Mouse (Mus musculus) retina, adult 2 months (tissue): ENCODE measurements around the gene Phgr1.

ENCODE experiments used
- DNase-seq: peaks from one replicate; pipeline ENCODE4 v3.0.0-alpha.2; 2012; ENCODE audit warnings: low read depth, low spot score

Gene Phgr1

DNA sequence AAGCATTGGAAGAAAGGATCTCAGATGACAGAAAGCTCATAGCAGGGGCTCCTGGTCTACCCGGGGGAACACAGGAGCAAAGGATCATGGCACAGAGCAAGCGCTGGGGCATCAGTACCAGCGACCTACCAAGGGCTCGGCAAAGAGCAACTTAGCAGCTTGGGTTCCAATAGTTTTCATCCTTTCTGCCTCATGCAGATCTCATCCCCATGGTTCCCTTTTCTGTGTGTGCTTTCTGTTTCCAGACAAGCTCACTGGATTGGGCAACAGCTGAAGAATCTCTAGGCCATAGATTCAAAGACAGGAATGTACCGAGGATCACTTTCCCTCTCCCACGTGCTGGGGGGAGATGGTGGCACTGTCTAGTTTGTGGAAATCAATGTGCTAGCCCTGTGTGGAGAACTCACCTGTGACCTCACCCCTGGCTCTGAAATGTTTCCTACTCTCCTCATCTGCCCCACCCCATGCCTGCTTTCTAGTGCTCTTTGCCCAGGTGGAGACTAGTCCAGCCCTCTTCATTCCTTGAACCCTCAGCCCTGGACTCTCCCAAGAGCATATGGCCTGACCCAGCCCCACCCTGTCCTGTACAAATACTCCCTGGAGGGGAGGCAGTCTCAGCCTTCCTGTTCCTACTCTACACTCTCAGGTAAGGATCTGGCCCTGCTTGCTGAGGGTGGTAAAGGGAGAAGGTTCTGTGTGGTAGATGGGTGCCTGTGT is at the start of gene Phgr1:
Gene Phgr1, plus strand, starts transcription at position 612 of the 717 bp plus-strand sequence.
- DNase-seq: no peak

DNA sequence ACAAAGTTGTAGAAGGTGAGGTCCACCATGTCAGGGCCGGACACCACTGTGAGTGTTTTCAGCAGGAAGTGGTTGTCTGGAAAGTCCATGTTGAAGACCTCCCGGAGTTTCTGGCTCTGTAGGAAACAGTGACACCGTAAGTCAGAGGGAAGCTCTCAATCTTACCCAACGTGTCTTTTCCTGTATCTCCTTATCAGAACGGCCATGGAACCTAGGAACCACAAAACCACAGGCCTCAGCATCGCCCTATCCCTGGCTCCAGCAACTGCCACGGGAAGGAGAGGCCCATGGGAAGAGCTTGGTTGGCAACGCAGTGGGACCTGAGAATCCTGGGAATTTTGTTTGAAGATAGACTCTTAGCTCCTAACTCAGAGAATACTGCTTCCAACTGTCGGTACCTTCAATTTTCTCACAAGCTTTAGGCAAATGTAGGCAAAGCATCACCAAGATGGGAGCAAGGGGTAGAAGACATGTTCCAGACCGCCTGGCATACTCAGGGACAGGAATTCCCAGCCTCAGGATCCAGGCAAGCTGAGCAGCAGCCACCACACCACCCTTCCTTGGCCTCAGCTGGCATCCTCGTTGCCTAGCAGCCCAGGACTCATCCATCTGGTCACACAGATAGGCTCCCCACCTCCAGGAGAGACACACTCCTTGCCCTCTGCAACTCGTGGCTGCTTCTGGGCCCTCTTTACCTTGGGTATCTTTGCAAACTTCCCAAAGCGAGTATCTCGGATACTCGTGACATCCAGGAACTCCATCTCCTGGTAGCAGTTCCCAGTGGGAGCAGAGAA is 48.7 kb upstream of the Phgr1 start:
- no peak for DNase-seq

DNA sequence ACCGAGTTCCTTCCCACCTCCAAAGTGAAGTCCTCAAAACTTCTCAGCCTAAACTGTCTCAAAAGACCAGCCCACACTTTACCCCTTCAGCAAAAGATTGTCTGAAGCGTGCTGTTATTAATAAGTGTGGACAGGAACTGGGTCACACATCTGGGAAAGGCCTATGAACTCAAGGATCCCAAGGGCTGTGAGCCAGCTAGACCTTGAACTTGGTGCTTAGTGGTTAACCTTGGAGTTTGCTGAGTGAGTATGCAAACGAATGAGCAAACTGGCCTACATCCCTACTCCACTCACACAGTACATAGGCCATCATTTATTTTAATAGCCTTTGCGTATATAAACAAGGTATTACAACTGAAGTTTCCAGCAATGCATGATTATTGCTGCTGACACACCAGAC is 47.1 kb upstream of the Phgr1 start:
- DNase-seq: no peak

DNA sequence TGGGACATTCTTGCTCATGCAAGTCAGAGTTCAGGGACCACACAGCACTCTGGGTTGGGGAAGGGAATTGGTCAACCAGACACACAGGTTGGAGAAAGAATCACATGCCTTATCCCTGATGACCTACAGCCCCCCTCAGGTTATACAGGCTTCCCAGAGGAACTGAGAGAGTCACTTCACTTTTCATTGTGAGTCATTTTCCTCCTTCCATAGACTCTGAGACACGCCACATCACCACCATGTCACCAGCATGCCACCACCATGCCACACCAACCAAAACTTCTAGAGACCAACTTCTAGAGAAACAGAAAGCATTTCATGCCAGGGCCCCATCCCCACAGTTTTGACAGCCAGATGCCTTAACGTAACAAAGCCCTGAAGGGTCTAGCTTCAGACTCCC is 45.7 kb upstream of the Phgr1 start:
- DNase-seq: no peak

DNA sequence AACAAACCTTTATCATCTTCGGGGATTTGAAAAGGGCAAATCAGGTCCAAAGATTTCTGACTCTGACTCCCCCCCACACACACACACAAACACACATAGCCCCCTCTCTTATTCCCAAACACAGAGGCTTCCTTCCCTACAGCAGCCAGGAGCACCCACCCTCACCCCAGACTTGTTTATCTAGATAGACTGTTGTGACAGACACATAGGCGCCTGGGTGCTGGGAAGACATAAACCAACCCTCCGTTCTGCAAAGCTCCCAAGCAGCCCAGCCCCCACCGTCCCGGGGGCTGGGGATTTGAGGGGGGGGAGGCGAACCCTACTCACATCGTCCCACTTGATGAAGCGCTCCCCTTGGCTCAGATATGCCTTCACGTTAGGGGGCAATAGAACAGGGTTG is 44.7 kb upstream of the Phgr1 start:
- no peak for DNase-seq

DNA sequence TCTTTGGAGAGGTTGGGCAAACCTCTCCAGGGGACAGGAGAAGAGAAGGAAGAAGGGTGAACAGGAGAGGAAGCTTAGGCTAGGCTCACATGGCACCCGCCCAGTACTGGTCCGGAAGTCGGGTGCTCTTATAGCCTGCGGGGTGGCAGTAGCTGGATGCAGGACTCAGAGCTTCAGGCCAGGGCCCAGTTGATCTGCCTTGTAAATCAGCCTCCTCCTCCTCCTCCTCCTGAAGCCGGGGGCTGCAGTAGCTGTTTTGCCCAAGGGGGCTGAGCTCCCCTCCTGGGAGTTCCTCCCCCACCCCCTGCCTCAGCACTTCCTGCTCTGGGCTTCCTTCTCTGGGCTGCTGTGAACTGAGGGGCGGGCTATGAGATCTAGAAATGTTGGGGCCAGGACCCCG is 44.2 kb upstream of the Phgr1 start, which contains the start of gene Plcb2:
Gene Plcb2, minus strand, starts transcription at position 102 of the 400 bp plus-strand sequence.
- DNase-seq: no peak

DNA sequence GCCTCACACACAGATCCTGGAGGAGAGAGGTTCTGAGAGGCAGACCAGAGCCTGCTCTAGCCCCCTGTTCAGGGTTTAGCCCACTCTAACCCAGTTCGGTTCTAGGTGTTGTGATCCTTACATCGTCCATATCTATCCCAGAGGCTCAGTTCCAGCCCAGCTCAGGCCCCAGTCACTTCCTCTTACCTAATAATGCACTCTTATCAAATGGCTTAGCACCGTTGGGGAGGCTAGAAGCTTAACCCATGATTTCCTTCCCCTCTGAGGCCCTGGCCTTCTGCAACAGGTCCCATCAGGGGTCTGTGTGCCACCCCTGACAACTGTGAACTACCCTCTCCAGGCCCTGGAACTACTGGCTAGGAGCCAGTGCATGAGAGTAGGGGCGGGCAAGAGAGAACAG is 43.4 kb upstream of the Phgr1 start:
- DNase-seq: no peak

DNA sequence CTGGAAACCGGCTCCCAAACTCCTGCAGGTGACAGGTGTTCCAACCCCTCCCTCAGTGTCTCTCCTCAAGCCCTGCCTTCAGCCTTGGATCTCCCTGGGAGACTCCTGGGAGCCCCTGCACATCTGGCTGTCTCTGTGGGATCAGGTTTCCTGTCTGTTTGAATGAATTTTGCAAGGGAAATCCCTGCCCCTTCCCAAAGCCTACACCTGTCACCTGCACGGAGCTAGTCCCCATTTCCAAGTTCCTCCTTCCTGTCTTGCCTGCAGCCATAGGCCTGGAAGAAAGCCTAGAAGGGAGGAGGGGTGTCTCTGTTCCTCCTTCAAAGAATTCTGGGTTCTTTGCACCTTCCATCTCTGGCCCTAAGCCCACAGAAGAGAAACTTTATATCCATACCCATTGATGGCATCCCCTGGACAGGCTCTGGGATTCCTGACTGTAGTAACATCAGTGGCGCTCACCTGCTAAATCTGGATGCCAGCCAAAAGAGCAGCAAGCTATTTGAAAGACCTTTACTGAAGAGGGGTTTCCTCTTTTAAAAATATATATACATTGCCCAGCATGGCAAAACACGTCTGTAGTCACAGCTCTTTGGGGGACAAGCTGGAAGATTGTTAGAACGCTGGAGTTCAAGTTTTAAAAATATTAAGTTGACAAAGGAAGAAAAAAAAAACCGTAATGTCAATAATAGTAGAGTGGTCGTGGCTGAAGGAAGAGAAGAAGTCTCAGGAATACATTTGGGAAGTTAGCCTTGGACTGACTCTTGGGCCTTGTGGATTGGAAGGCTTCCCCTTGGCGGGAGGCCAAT is 42.5 kb upstream of the Phgr1 start:
- no peak for DNase-seq

DNA sequence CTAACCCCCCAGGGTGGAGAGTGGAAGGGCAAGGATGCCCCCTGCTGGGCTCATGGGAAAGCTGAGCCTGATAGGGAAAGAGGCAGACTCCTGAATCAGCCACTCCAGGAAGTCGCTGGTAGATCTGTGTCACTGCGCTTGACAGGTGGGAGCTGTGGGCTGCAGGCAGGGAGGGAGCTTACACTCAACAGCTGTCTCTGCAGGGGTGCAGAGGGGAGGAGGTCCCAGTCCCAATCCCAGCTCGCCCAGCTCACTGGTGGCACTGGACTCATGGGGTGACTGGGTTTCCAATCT is 42.0 kb upstream of the Phgr1 start:
- DNase-seq: no peak

DNA sequence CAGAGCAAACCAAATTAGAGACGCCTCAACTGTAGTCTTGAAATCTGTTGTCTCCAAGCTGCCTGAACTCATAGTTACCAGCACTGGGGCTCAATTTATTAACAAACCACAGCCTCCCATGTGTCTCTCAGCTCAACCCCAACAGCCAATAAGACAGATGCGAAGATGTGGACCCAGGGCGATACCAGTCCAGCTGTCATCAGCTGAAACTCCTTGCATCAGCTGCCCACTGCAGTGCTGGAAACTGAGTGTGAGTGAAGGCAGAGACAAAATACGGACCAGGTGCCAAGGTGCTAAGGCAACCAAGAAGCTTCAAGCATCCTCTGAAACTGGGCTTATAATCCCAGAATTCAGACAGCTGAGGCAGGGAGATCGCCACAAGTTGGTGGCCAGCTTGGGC is 40.6 kb upstream of the Phgr1 start:
- no peak for DNase-seq

DNA sequence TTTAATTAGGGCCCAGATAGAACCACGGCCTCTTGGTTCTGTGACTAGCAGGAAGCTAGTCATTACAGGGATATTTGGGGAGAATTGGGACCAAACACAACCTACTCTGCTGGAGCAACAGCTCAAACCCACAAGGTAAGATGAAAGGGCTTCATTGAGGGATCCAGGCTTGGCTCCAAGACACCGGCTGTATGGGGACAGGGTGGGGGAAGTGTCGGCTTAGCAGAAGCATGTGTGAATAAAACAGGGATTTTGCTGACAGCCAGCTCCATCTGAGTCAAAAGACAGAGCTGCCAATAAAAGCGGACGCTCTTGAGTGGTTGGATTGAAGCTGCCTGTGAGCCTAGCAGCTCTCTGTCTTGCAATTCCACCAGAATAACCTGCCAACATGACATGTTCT is 39.2 kb upstream of the Phgr1 start:
- DNase-seq: no peak

DNA sequence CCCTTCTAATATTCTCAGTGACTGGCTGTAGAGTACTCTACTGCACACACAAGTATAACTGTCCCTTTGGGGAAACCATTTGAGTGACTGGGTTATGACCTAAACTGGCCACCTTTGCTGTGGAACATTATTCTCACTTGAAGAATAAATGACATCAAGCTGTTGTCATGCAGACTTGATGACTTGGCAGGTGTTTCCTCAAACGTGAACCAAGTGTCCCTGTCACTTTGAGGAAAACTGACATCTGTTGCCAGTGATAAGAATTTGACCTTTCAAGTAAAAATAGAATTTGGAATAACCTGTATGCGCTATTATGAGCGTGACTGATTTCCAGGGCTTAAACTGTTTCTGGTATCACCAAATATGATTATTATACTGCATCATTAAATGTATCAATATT is 32.2 kb upstream of the Phgr1 start:
- DNase-seq: no peak

DNA sequence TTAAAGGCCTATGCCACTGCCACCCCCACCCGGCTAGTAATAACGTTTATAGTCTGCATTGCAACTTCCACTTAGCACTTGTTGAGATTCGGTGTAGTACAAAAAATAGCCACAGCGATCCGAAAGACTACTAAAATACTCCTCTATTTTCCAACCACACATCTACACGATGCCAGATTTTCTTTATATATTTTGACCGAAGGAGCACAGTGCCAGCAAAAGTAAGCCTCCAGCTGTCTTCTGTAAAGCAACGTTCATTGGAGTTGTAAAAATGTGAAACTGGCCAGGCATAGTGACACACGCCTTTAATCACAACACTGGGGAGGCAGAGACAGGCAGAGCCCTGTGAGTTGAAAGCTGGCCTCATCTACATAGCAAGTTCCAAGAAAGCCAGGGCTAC is 31.4 kb upstream of the Phgr1 start:
- DNase-seq: no peak

DNA sequence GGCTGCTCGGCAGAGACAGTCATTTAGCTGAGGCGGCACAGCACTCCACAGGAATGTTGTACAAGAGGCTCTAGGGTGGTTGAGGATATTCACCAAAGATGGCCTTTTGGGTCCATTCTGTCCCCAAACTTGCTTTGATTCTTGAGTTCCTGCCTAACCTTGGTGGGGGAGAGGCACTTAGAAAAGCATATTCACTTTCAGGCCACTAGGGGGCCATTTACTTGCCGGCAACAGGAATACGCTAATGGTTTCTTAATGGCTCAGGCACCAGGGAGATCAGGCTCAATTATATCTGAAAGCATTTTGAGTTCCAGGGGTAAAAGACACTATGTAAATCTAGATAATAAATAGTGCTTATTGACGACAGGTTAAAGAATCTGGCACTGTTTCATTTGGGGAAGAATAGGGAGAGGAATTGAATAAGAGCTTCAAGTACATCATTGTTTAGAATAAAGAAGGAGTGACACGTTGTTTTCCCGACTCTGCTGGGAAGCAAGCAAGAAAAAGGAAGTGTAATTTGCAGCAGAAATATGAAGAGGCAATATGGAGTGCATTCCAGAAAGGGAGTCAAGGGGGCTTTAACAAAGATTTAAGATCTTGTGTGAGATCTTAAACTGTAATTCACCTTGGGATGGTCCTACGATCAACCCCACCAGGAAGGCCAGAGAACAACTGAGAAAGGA is 29.2 kb upstream of the Phgr1 start:
- no peak for DNase-seq

DNA sequence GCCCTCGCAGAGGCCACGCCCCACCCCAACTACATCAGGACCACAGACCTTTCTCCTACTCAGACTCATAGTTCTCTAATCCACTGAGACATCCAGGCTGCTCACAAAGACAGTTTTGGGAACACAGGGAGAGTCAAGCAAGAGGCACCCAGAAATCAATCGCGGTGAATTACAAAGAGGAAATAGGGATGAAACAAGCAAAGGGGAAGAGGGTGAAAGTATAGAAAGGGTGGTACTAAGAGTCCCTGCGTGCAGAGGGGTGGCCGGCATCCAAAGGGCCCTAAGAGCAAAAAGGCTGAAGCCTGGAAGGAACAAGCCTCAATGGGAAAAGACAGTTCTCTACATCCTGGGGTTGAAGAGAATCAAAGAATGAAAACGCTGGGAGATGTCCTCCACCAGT is 27.9 kb upstream of the Phgr1 start:
- no peak for DNase-seq

DNA sequence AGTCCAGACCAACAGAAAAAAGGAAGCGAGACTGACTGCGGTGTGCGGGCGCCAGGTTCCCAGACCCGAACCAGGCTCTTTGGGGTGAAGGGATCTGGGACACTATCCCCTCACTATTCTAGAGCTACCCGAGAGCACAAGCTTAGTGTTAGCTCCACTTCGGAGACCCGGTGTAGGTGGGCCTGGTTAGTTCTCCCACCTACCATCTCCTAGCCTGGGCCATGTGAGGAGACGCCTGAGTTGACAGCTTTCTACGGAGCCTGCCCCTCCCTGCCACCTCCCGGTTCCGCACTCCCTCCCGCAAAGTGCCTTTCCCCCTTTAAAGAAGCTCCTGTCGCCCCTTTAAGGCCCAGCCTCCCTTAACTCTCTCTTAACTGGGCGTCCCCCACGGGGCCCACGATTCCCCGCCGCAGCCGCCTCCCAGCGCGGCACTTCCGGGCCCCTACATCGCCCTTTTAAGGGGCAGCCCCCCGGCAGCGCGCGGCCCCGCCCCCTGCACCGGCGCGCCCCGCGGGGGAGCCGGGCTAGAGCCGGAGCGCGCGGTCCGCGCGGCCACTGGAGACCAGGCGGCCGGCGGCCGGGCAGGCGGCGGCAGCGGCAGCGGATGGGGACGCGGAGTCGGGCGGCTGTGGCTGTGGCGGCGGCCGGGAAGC is 27.2 kb upstream of the Phgr1 start, which contains the start of gene Inafm2:
Gene Inafm2, plus strand, starts transcription at position 527 of the 653 bp plus-strand sequence.
- peak; percentile 68 for DNase-seq

DNA sequence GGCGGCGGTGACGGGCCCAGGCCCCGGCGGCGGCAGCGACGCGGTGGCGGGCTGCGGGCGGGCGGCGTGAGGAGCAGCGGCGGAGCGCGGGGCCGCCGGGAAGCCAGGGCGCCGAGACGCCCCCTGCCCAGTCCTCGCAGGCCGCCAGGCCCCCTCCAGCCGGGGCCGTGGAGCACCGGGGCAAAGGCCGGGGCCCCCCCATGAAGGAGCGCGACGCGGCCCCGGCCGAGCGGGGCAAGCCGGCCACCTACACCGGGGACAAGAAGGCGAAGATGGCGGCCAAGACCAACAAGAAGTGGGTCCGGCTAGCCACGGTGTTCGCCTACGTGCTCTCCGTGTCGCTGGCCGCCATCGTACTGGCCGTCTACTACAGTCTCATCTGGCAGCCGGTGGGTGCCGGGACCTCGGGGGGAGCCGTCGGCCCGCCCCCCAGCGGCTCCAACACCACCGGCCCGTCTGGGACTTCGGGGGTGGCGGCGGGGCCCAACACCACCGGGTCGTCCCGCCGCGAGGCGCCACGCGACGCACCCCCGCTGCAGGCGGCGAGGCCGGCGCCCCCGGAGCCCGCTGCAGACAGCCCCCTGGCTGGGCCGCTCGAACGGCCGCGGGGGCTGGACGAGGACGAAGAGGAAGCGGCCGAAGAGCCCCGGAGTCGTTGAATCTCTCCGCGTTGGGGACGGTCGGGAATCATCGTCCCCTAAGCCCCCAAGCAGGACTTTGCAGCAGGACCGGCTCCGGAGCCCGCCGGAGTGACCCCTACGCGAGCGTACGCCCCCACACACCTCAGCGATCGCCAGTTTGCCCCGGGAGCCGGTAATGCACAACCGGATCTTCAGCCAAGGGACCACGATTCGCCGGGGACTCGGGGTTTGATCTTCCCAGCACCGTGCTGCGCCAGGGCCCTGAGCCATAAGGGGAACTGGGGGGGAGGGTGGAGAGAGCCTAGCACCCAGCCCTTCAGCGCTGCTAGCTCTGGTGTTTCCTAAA is 26.4 kb upstream of the Phgr1 start:
- DNase-seq: no peak

DNA sequence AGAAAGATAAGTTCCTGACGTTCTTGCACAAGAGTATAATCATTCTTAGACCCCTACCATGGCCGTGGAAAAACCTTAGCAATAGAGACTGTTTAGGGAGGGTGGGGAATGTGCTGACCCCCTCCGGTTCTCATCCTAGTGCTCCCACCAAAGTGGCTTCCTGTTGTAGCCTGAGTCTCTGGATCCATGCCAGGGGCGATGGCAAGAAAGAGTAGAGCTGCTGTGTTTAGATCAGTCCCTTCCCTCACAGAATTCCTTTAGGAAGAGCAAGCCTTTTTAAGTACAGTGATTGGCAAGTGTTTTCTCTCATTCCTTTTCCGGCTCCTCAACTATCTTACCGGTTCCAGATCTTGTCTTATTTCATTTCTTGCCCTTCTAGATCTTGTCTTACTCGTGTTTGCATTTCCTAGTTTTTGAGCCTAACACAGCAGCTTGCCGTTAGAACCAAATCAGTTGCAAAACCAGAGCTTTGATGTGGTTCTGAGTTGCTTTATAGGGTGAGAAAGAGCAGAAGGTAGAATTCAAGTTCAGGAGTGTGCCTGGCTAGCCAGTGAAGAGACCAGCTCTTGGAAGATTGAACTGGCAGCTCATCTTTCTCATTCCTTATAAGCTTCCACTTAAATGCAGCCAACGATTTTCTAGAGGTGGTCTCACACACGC is 25.1 kb upstream of the Phgr1 start:
- no peak for DNase-seq

DNA sequence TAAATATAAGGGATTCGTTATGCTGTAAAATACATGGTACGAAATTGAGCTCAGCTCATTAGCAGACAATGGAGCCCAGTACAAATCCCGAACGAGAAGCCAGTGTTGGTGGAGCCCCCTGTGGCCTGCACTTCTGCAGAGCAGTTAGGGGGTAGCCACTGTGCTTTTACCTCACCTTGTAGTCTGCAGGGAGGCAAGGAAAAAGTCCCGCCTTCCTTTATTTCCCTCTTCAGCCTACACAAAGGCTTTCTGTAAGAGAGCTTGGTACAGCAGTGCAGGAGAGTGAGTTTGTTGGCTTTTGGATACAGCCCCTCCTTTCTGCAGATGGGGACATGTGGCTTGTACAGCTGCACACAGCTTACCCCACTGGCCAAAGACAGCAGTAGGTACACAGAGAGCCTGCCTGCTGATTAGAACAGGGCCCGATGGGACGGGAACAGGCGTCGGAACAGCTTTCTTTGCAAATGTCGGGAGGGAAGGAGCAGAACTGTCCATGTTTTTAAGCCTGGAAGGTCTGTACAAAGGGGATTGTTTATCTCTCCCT is 23.2 kb upstream of the Phgr1 start:
- DNase-seq: no peak
